In the genomic region with DNA sequence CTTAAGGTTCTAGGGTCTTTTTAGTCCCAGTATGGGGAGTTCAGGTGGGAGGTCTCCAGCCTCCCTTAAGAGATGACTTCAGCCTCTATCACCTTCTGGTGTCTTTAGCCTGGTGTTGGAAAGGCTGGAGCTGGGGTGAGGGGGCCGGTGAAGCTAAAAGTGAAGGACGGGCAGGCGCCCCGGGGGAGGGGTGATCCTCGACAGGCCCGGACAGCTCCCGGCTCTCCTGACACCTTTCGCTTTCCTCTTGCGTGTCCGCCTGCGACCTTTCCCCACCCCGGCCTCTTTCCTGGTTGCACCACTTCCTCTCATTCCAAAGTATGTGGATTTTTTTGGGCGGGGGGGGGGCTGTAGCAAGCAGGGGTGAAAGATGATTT, we compare ENCODE assay signal across 8 mouse cellular contexts. TPM values are rescaled to one million over a fixed set of nuclear protein-coding genes. Genes with fewer than 3 reads are reported as not detected.
DNase-seq lines count a peak whose midpoint lies in the region; ATAC-seq and TF ChIP-seq lines count a peak whose summit lies in the region.

No protein-coding gene starts in this region.

- H3K27ac ChIP-seq in kidney, adult 2 months (ENCODE audit: insufficient read depth, low read depth, low read length), result no peak overlapping the region
- peak overlapping the region; percentile 56 for H3K27ac ChIP-seq in ES-E14 (ENCODE audit: insufficient read depth, low read depth, low read length, poor library complexity, severe bottlenecking)
- H3K27ac ChIP-seq in forebrain, embryonic 15.5 days (replicated peaks), result no peak overlapping the region
- no peak overlapping the region for H3K27ac ChIP-seq in liver, embryonic 16.5 days (ENCODE audit: low read length)

- no peak for TF ChIP-seq POLR2A in kidney, adult 2 months (IDR thresholded peaks at IDR 0.05; ENCODE audit: low read depth, low read length)

- DNase-seq in kidney, adult 2 months, result no peak
- DNase-seq in kidney, adult 18-20 months, result no peak
- no peak for DNase-seq in ES-E14 (ENCODE audit: low read depth, low spot score)
- DNase-seq in cerebellum, postnatal 25 days, result no peak
- DNase-seq in cerebellum, adult 9-11 months, result no peak
- DNase-seq in left cerebral cortex, adult 18-20 months (ENCODE audit: low spot score in 2 of 2), result no peak

- H3K27me3 ChIP-seq in kidney, adult 2 months (replicated peaks; ENCODE audit: control insufficient read depth, insufficient read depth, low read length), result no peaks in the 10 kb centered on the region
- H3K27me3 ChIP-seq in forebrain, embryonic 15.5 days, result peaks cover 28% of the 10 kb centered on the region
- peaks cover 54% of the 10 kb centered on the region for H3K27me3 ChIP-seq in liver, embryonic 16.5 days (ENCODE audit: control insufficient read depth, insufficient read depth, low read depth, low read length)

- ATAC-seq in forebrain, embryonic 15.5 days (replicated peaks), result no peak
- no peak for ATAC-seq in liver, embryonic 16.5 days (ENCODE audit: low read depth)

- no peak for TF ChIP-seq CTCF in kidney, adult 2 months (conservative IDR thresholded peaks at IDR 0.05; ENCODE audit: insufficient read depth, insufficient read length, low read depth, low read length)

- H3K9ac ChIP-seq in ES-E14 (ENCODE audit: insufficient read depth, low read depth, low read length, poor library complexity, severe bottlenecking), result peak overlapping the region; percentile 77
- no peak overlapping the region for H3K9ac ChIP-seq in forebrain, embryonic 15.5 days (replicated peaks)
- H3K9ac ChIP-seq in liver, embryonic 16.5 days (ENCODE audit: low read depth, low read length), result no peak overlapping the region

- H3K4me2 ChIP-seq in forebrain, embryonic 15.5 days (replicated peaks), result peak overlapping the region; percentile 94
- H3K4me2 ChIP-seq in liver, embryonic 16.5 days (ENCODE audit: low read depth, low read length), result peak overlapping the region; percentile 65

- H3K4me1 ChIP-seq in kidney, adult 2 months (ENCODE audit: control insufficient read depth, insufficient read depth, low read length), result peaks cover 12% of the 10 kb centered on the region
- peaks cover 3 to 33% of the 10 kb centered on the region in 2 experiments; a peak in 3 of 4 replicates for H3K4me1 ChIP-seq in ES-E14 (ENCODE audit: control insufficient read depth in 2 of 2, insufficient read depth in 2 of 2, low read length in 2 of 2, poor library complexity in 1 of 2)
- peaks cover 14% of the 10 kb centered on the region for H3K4me1 ChIP-seq in forebrain, embryonic 15.5 days
- no peaks in the 10 kb centered on the region; the same call in none of the 2 replicates for H3K4me1 ChIP-seq in liver, embryonic 16.5 days (ENCODE audit: control insufficient read depth, low read depth, low read length)

- H3K36me3 ChIP-seq in kidney, adult 2 months (ENCODE audit: control insufficient read depth, insufficient read depth, low read length), result no peaks in the 10 kb centered on the region
- H3K36me3 ChIP-seq in ES-E14 (ENCODE audit: control insufficient read depth, insufficient read depth, low read length, poor library complexity, severe bottlenecking), result peaks cover 8% of the 10 kb centered on the region; the same call in 1 of the 2 replicates
- no peaks in the 10 kb centered on the region for H3K36me3 ChIP-seq in forebrain, embryonic 15.5 days
- no peaks in the 10 kb centered on the region for H3K36me3 ChIP-seq in liver, embryonic 16.5 days (ENCODE audit: control insufficient read depth, insufficient read depth)

- H3K9me3 ChIP-seq in ES-E14 (ENCODE audit: control insufficient read depth, insufficient read depth, low read depth, low read length), result no peaks in the 10 kb centered on the region
- no peaks in the 10 kb centered on the region for H3K9me3 ChIP-seq in forebrain, embryonic 15.5 days
- H3K9me3 ChIP-seq in liver, embryonic 16.5 days (replicated peaks; ENCODE audit: control insufficient read depth, low read length), result no peaks in the 10 kb centered on the region

- in situ Hi-C loops in ES-E14 (cut with MboI; ENCODE audit: low sequenced_read_pairs in 2 of 2, unreplicated experiment in 2 of 2), result no loop called here

- 0 out of 2 replicates have a peak overlapping the region, but pooled peaks have one; percentile 56 for H3K4me3 ChIP-seq in kidney, adult 2 months (ENCODE audit: insufficient read depth, low read depth, low read length)
- peak overlapping the region; percentile 73 to 76 for H3K4me3 ChIP-seq in ES-E14 (ENCODE audit: insufficient read depth in 1 of 2, low read depth in 1 of 2, low read length in 2 of 2, poor library complexity in 1 of 2, severe bottlenecking in 1 of 2)
- H3K4me3 ChIP-seq in forebrain, embryonic 15.5 days, result peak overlapping the region; percentile 48
- H3K4me3 ChIP-seq in liver, embryonic 16.5 days (ENCODE audit: low read depth, low read length), result peak overlapping the region; percentile 59

- WGBS in kidney, adult 2 months, result 26% methylated on average over 13 of the region's 13 CpGs
- WGBS in forebrain, embryonic 15.5 days, result 6% methylated on average over 13 of the region's 13 CpGs
- 4% methylated on average over 13 of the region's 13 CpGs for WGBS in liver, embryonic 16.5 days (ENCODE audit: insufficient replicate concordance)

TF ChIP-seq in ES-E14, 5 proteins besides CTCF, POLR2A, EP300 and RAD21:
- no peak for TF ChIP-seq CHD2 (IDR thresholded peaks at IDR 0.05; ENCODE audit: low read depth, low read length)
- no peak for TF ChIP-seq ZC3H11A (IDR thresholded peaks at IDR 0.05; ENCODE audit: borderline replicate concordance, low read depth, low read length)
- no peak for TF ChIP-seq ZNF384 (IDR thresholded peaks at IDR 0.05; ENCODE audit: low read depth, low read length)
- no peak for TF ChIP-seq MAFK (IDR thresholded peaks at IDR 0.05; ENCODE audit: insufficient read depth, low read depth, low read length)
- no peak for TF ChIP-seq HCFC1 (IDR thresholded peaks at IDR 0.05; ENCODE audit: borderline replicate concordance, insufficient read depth, low read length)

RNA-seq across cellular contexts. Expression of a gene that starts 9.8 kb away (rescaled TPM):
- polyA plus RNA-seq in kidney, adult 2 months (2012; rRNA removed), result 0.56 and 0.67 TPM in 2 replicates
- total RNA-seq in ES-E14 (2012; rRNA removed), result 6.6 and 7.9 TPM in 2 replicates
- polyA plus RNA-seq in forebrain, embryonic 15.5 days (2015; fragmentation: Nextera tagmentation; extraction: Ambion mirVana), result not detected in 2 replicates
- polyA plus RNA-seq in liver, embryonic 16.5 days (2015; fragmentation: Nextera tagmentation; extraction: Ambion mirVana), result 0.02 TPM in 1 of 2 replicates, not detected in the other
- 1 to 10 TPM; 1.3 to 1.6 TPM for total RNA-seq in left cerebral cortex, adult 18-20 months (2021)

RNA-seq across cellular contexts. Expression of a gene that starts 31.0 kb away (rescaled TPM):
- 0.07 and 0.20 TPM in 2 replicates for polyA plus RNA-seq in kidney, adult 2 months (2012; rRNA removed)
- total RNA-seq in ES-E14 (2012; rRNA removed), result 0.98 and 1.8 TPM in 2 replicates
- polyA plus RNA-seq in forebrain, embryonic 15.5 days (2015; fragmentation: Nextera tagmentation; extraction: Ambion mirVana), result not detected in 2 replicates
- polyA plus RNA-seq in liver, embryonic 16.5 days (2015; fragmentation: Nextera tagmentation; extraction: Ambion mirVana), result 0.40 and 0.53 TPM in 2 replicates
- total RNA-seq in left cerebral cortex, adult 18-20 months (2021), result under 1 TPM in 1 of 2 experiments, not detected in 1; 0.19 TPM

RNA-seq across cellular contexts. Expression of a gene that starts 49.2 kb away (rescaled TPM):
- 15.8 and 16.3 TPM in 2 replicates for polyA plus RNA-seq in kidney, adult 2 months (2012; rRNA removed)
- total RNA-seq in ES-E14 (2012; rRNA removed), result 45.5 and 72.0 TPM in 2 replicates
- 1.4 and 1.5 TPM in 2 replicates for polyA plus RNA-seq in forebrain, embryonic 15.5 days (2015; fragmentation: Nextera tagmentation; extraction: Ambion mirVana)
- 1.2 and 1.7 TPM in 2 replicates for polyA plus RNA-seq in liver, embryonic 16.5 days (2015; fragmentation: Nextera tagmentation; extraction: Ambion mirVana)
- total RNA-seq in left cerebral cortex, adult 18-20 months (2021), result 1 to 10 TPM; 3.1 to 3.2 TPM
